Mouse (Mus musculus): ENCODE data around the gene Radil.

Radil gene

DNA sequence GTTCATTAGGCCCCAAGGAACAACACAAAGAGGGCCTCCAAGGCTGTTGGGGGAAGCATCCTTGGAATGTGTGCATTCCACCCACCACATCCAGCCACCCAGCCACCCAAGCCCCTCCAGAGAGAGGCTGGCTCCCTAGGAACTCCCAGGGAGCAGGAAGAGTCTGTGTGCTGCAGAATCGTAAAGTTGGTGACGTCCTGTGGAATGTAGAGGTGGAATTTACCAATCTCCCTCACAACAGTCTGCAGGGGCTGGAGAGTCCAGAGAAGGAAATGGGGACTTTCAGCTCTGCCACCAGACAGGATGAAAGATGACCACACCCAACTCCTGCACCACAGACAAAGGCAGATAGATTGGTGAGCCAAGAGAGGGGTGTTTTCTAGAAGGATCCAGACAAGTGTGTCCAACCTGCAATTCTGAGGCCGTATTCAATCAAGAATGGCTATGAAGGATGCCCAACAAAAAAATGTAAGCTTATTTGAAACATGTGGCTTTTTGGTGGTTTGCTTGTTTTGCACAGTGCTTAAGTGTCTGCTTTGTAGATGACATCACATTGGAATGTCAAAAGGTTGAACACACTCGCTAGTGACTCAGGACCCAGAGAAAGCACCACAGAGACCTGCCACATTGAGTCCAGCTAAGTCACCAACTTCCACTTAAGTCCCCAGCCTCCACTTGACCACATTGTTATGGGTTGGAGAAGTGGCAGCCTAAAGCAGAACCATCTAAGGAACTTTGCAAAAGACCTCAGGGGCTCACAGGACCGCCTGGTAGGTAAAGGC lies 5.7 kb downstream of the Radil start:
- no peak for DNase-seq (ENCODE audit: low spot score in 2 of 2)

- no peak for DNase-seq (ENCODE audit: low spot score in 2 of 2)
Observed at GRCm38 (mm10) chr5:142537286-142537685, 13.6 kb downstream of the Radil start.

DNA sequence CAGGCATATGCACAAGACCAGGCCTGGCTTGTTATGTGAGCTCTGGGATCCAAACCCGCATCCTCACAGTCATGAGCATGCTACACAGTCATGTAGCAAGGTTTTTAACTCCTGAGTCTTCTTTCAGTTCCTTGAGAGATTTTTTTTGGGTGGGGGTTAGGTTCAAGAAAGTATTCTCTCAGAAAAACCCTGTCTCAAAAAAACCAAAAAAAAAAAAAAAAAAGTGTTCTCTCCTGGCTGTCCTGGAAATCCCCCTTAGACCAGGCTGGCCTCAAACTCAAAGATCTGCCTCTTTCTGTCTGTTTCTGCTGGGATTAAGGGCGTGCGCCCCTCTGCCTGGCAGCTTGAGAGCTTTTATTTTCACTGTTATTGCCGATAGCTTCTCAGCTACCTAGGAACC lies 15.5 kb downstream of the Radil start:
- no peak for DNase-seq (ENCODE audit: low spot score in 2 of 2)

DNA sequence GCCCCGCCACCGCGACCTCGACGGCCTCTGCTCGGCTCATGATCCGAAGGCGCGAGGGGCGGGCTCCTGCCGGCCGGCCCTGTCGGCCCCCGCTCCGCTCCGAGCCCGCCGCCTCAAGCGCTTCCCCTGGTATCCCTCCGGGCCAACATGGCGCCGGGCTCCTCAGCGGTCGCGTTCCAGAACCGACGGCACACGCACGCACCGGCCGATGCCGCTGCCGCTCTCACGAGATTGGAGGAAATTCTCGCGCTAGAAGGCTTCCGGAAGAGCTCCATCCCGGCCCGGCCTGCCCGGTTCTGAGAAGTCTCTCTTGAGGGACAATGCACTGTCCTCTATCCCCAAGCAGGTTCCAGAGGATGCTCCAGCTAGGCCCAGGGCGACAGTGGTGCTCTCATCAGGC lies 21.0 kb downstream of the Radil start, which contains the start of gene Papolb:
Gene Papolb (minus strand): TSS at position 162 of the 400 bp plus-strand sequence.
- no peak for DNase-seq (ENCODE audit: low spot score in 2 of 2)

DNA sequence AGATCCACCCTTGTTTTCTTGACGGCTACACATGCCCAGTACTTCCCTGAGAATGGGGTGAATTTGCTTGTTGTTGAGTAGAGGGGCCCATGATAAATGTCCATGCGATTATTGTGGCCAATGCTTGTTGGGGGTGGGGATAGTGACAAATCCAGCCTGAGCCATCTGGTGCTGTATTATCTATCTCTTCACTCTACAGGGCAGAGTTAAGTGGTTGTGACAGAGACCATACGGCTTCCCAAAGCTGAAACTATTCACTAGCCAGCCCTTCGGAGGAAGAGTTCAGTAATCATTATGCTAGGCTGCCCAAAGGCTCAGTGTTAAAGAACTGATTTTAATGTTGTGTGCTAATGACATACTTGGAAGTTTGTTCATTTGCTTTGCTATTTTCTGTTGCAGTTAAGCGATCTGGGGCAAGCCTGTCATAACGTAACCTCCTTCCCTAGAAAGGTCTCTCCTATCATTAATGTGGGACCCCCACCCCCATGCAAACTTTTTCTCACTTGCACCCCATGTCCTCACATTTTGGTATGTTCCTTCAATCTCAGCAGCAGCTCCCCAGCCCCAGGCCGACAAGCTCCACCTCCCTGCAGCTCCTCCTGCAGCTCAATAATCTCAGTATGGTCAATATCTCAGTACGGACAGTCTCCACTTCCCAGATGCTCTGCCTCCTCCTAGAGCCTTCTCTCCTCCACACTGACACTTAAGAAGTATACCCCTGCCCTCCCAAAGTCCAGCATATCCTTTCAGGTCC lies 26.0 kb downstream of the Radil start:
- DNase-seq (ENCODE audit: low spot score in 2 of 2) = no peak

DNA sequence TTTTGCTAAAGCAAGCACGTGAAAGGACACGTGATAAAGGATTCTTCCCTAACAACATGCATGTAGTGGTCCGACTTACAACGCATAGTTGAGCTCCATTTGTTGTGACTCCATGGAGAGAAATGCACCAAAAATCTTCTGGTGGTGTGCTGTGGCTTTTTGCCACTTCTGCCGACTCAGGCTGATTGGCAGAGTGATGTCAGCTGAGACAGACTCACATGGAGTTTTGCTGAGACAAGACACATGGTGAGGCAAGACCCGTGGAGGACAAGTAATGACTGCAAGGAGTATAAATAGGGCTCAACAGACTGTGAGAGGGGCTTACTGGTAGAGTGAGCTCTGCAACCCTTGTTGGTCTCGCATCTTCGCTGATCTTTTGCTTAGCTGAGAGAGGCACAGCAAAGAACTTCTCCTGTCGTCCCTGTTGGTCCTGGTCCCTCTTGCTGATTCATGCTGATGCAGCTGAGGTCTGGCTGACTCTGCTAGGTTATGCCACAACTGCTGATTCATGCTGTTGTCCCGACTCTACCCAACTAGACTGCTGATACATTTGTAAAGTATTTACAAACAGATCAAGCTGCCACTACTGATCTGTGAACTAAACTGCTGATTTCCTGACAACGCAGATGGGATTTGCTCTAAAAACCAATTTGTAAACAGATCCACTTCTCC lies 29.6 kb downstream of the Radil start:
- DNase-seq (ENCODE audit: low spot score in 2 of 2) = no peak

GRCm38 (mm10) chr5:142520360-142520759 lies 30.5 kb downstream of the Radil start:
- DNase-seq (ENCODE audit: low spot score in 2 of 2) = no peak

DNA sequence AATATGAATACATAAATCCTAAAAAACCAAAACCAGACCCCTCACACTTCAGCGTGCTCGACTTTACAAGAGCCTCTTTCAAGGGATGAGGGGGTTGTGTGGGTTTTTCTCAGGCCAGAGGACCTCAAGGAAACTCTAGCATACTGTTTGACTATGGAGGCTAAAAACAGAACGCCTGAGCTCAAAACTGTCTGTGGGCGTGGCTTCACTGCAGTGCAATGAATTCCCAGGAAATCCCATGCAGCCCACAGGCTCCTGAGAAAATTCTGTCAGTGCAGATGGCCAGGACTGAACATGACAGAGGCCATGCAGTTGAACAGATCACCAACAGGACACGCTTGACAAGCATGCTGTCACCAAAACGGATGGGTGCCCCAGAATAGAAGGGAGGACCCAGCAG lies 31.9 kb downstream of the Radil start:
- no peak for DNase-seq (ENCODE audit: low spot score in 2 of 2)

DNA sequence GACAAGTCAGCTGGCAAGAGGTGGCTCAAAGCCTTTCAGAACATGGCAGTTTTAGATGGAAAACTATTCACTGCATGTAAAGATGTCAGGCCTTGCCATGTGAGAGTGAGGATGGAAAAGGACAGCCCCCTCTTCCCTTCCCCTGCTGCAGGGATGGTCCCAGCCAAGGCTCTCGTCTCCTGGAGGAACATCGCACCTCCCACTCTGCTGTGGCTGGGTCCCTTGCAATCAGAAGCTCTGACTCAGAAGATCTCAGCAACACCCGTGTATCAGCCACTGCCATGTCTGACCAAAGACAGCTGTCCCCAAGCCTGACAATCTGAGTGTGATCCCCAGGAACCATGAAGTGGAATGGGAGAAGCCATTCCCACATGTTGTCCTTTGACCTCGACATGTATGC lies 38.8 kb downstream of the Radil start:
- DNase-seq (ENCODE audit: low spot score in 2 of 2) = no peak

GRCm38 (mm10) chr5:142510061-142510414 lies 40.9 kb downstream of the Radil start:
- no peak for DNase-seq (ENCODE audit: low spot score in 2 of 2)

GRCm38 (mm10) chr5:142509141-142510060 lies 41.5 kb downstream of the Radil start:
- no peak for DNase-seq (ENCODE audit: low spot score in 2 of 2)

DNA sequence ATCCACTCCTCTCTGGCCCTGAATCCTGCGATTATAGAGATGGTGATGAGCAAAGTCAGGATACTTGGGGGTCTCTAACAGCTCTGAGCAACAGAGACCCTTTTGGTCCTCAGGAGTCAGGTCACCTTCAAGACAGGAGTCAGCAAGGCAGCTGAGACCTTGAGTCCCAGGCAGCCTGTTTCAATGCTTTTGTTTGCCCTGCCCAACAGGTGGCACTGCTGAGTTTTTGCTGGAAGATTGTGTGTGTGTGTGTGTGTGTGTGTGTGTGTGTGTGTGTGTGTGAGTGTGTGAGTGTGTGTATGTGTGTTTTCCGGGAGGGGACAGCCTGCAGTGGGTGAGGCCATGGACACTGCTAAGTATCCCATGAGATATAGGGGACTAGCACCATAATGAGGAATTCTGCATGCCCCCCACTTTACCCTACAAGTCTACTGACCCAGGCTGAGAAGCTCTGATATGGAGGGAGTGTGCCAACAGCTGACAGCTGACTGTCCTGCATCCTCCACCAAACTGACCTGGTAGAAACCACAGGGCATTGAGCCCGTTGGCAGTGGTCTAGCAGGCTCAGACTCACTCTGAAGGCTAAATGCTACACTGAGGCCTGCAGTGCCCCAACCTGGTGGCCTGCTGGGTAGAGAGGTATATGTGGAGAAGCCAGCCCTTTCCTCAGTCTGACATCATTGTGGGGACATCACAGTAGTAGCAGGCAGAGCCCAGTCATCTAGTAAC lies 45.0 kb downstream of the Radil start:
- DNase-seq (ENCODE audit: low spot score in 2 of 2) = no peak

GRCm38 (mm10) chr5:142504175-142504574 lies 46.7 kb downstream of the Radil start:
- no peak for DNase-seq (ENCODE audit: low spot score in 2 of 2)

- DNase-seq (ENCODE audit: low spot score in 2 of 2) = peak; percentile 17 to 47
Observed at GRCm38 (mm10) chr5:142502414-142502813, 48.5 kb downstream of the Radil start.

DNA sequence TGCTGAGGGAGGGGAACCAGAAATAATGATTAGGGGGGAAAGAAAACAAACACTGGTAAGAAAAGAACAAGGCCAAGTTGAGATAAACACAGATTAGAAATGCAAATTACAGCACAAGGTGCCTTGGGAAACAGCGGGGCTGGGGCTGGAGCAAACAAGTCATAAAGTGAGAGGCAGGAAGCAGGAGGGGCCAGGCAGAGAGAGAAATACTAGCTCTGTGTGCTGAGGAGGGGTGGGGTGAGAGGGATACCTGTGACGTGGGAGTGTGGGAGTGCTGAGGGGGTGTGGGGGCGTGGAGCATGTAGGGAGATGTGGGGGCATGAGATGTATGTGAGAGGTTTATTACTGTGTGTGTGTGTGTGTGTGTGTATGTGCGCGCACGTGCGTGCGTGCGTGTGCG lies 50.0 kb downstream of the Radil start:
- DNase-seq (ENCODE audit: low spot score in 2 of 2) = no peak

DNA sequence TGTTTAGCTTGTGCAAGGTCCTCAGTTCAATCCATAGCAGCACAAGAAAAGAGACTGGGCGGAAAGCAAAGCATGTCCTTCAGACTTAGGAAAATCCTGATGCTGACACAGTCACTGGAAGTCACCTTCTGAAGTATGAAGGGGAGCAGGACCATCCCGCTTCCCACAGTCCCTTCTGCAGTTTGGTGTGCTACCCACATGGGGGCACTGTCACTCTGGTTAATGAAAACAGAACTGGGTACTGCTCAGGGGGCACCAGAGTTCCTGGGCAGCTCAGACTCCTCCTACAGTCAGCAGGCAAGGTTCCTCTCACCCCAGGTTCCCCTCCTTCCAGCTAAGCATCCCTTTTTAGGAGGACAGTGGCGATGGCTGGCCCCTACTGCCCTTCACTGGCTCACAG lies 51.9 kb downstream of the Radil start:
- DNase-seq (ENCODE audit: low spot score in 2 of 2) = no peak

DNA sequence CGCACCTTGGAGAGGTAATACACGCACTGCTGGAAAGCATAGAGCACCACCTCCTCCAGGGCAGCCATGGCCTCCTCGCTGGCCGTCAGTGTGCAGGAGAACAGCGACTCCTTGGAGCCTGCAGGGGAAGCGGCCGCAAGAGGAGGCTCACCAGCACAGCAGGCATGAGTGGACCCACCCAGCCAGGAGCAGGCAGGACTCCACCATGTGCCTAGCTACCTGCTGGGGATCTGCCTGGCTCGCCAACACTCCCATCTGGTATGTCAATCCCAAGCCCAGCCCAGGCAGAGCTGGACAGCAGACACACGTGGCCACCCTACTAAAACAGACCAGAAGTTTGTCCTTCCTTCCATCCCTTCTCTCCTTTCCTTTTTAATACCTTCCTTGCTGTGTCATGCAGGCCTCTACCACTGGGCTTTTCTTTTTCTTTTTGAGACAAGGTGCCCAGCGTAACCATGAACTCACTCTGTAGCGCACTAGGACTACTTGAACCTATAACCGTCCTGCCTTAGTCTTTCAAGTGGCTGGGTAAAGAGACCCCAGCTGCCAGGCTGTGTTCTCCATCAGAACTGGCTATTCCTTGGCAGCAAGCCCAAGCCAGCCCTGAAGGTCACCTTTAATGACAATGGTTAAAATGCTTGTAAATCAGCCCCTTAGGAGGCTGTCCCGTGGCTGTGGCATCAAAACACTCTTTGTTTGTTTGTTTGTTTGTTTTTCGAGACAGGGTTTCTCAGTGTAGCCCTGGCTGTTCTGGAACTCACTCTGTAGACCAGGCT lies 55.4 kb downstream of the Radil start:
- DNase-seq (ENCODE audit: low spot score in 2 of 2) = no peak

GRCm38 (mm10) chr5:142493307-142493706 lies 57.6 kb downstream of the Radil start:
- no peak for DNase-seq (ENCODE audit: low spot score in 2 of 2)

GRCm38 (mm10) chr5:142489955-142490707 lies 60.8 kb downstream of the Radil start:
- DNase-seq (ENCODE audit: low spot score in 2 of 2) = no peak
